Mouse (Mus musculus) cerebellum, adult 2 months (tissue): Measurements from ENCODE around the gene Ankrd42.

Experiments
- CTCF ChIP-seq: fragments of 200-500 bp; IDR thresholded peaks from 2 replicates; pipeline ENCODE4 v1.5.1; 2011; ENCODE audit warnings: low read depth, mild to moderate bottlenecking, control low read depth, low read length, moderate library complexity, borderline replicate concordance; ENCODE audit not compliant: insufficient read depth
- POLR2A ChIP-seq: fragments of 200-500 bp; IDR thresholded peaks from 2 replicates; pipeline ENCODE4 v1.6.1; 2011; ENCODE audit warnings: low read length, control low read depth, borderline replicate concordance; ENCODE audit not compliant: insufficient read depth

DNA sequence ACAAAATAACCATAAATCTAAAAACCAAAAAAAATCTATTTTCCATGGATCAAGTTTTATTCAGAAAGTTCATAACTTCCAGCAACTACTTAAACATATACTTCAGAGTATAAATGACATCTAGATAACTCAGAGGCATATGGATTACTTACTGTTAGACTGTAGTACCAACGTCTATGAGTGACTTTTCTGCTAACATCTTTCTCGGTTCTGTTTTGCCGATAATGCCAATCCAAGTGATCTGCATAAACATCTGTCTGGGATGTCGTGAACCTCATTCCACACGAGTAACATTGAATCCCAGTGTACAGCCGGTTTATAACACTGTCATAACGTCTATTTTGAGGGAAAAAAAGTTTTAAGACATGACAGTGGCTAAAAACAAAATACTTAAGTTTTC is 10.8 kb upstream of the Ankrd42 start:
- TF ChIP-seq CTCF: no peak
- no peak for TF ChIP-seq POLR2A
